Mouse (Mus musculus) hematopoietic stem cell, adult 5-6 weeks (primary cell): ENCODE data around the gene Prkcd. TPM values are rescaled to one million over a fixed set of nuclear protein-coding genes. Genes with fewer than 3 reads are reported as not detected.

Experiments used
- ATAC-seq, 2 experiments: fragments of 125-278 bp in 1 of 2; replicated peaks in 1 of 2; 2 replicates each; pipeline ENCODE4 v1.8.0; 2016 to 2017; ENCODE audit warnings: inconsistent platforms in 2 of 2, mild to moderate bottlenecking in 2 of 2, moderate number of reproducible peaks in 2 of 2, low read depth in 1 of 2, moderate TSS enrichment in 1 of 2; ENCODE audit not compliant: low FRiP score in 2 of 2, poor library complexity in 2 of 2, severe bottlenecking in 2 of 2, insufficient read depth in 1 of 2, low TSS enrichment in 1 of 2
- total RNA-seq: library from RNA; stranded (forward); fragments of 172-1452, 232-1000 nt; gene quantifications from 2 replicates; pipeline ENCODE4 v1.2.3, GENCODE M21; 2017

Gene Prkcd
- total RNA-seq, 1 experiment from 2014 or later, result 98.0 TPM

- no peak for ATAC-seq
Observed at GRCm38 (mm10) chr14:30590041-30590645, 35.9 kb downstream of the Prkcd start.

DNA sequence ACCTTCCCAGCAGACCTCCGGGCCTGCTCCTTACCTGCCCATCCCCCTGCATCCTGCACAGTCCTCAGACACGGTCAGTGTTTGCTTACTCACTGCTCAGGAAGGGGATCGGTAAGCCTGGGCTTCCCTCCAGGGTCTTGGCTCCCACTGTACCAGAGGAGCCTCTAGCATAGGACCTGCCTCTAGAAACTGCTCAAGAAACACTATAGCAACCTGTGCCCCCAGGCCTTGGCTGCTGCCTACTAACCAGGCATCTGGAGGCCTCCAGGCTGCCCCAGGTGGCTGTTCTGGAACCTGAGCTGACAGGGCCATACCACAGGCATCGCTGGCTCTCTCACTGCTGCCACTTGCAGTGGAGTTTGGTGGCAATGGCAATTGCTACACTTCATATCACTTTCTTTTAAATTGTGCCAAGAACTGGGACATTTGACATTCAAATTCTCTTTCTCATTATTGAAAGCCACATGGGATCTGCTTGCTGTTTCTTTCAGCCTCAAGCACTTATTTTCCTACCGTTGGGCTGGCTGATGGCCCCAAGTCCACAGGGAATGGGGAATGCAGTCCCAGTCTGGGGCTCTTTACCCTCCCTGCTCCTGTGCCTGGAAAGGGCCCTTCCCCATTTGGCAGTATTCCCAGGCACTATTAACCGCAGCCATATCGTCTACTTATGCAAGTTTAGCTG is 39.1 kb downstream of the Prkcd start:
- peak; percentile 34 to 69 for ATAC-seq

DNA sequence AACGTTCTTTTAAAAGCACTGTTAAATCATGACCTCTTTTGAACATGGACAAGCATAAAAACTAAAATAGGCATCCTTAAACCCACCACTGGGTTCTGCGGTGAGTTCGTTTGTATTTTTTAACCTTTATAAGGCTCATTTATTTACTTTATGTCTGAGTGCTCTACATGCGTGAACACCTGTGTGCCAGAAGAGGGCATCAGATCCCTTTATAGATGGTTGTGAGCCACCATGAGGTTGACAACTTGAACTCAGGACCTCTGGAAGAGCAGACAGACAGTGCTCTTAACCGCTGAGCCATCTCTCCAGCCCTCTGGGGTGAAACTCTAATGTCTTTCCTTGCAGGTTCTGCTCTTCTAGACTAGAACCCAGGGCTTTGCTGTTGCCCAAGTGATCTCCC is 40.7 kb downstream of the Prkcd start:
- ATAC-seq, result no peak

- ATAC-seq, result no peak
Observed at GRCm38 (mm10) chr14:30584497-30585251, 41.3 kb downstream of the Prkcd start.

- ATAC-seq, result no peak
Observed at GRCm38 (mm10) chr14:30584077-30584476, 41.9 kb downstream of the Prkcd start.

DNA sequence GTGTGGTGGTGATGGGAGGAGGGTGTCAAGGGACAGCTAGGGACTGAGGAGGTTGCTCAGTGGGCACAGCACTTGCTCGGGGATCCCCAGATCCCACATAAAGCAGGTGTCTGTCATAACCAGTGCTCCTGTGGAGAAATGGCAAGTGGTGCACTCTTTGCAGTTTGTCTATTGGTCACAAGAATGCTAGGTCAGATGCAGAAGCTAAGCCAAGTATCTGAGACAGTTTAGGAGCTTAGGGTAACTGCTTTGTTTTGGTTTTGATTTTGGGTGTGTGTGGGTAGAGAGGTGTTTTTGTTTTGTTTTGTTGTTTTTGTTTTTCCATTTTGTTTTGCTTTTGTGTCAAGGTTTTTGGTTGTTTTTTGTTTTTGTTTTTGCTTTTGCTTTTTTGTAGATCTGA is 44.8 kb downstream of the Prkcd start:
- no peak for ATAC-seq

DNA sequence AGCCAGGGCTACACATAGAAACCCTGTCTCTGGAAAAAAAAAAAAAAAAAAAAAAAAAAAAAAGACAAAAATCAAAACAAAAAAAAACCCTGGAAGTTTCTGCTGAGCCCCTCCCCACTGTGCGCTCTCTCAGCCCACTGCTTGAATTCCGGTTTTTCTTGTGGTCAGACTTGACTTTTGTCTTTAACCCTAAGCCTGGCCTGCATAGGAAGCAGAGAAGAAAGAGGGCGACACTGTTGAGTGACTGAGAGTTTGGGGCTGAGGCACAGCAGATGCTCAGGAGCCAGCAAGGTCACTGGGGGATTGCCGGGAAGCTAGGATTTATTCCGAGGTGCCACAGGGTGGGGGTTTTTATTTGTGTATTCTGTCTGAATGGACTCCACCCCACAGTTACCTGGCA is 46.1 kb downstream of the Prkcd start:
- ATAC-seq, result peak; percentile 12 to 32; a peak in 1 of 4 replicates

GRCm38 (mm10) chr14:30579180-30579579 is 46.8 kb downstream of the Prkcd start:
- peak; percentile 46 to 50; a peak in 2 of 4 replicates for ATAC-seq

GRCm38 (mm10) chr14:30577303-30578062 is 48.5 kb downstream of the Prkcd start:
- ATAC-seq, result peak; percentile 20 to 61; a peak in 3 of 4 replicates

DNA sequence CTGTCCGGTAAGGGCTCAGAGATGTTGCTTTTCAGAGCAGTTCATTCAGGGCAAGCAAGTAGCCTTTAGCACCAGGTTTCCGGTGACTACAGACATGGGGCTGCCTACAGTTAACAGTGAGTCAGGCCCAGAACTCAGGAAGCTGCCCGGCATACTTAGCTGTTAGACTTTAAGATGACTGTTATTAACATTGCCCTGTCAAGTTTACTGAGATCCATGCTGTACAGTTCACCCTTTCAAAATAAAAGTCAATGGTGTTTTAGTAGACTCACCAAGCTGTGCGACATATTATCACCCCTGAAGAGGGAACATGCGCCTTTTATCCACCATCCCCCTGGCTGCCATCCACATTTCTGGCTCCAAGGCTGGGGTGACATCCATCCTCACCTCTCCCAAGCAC is 49.8 kb downstream of the Prkcd start:
- ATAC-seq, result no peak

DNA sequence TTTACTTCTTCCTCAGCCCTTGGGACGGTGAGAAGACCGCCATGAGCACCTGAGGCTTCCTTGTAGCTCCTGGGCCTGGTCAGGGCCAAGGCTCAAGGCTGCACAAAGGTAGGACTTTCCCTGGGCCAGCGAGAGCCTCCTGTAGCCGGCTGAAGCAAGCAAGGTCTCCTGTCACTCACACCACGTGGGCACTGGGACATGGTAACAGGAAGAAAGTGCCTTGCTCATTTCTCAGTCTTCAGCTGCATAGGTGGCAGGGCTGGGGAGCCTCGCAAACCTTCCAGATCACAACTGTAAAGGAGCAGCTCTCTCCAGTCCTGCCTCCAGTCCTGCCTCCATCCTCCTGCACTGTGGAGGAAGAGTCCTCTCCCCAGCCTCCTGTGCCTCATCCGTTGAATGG is 50.2 kb downstream of the Prkcd start:
- no peak for ATAC-seq

- ATAC-seq, result peak; percentile 67 to 70
Observed at GRCm38 (mm10) chr14:30573983-30574584, 51.9 kb downstream of the Prkcd start.

- no peak for ATAC-seq
Observed at GRCm38 (mm10) chr14:30573235-30573634, 52.8 kb downstream of the Prkcd start.

DNA sequence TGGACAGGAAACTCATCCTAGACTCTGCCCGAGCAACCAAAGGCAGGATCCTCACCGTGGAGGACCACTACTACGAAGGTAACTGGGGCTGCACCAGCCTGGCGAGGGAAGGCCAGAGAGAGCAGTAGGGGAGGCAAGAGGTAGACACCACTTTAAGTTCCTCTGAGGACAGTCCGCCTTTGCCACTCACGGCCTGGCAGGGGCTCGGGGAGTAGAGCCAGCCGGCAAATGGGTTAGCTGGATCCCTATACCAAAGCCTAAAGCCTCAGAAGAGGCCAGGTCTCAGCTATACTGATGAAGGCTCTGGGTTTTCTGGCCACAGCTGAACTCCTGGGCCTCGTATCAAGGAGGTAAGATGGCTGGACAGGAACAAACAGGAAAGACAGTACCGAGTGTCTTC is 53.8 kb downstream of the Prkcd start:
- ATAC-seq, result no peak

GRCm38 (mm10) chr14:30570303-30570702 is 55.7 kb downstream of the Prkcd start:
- ATAC-seq, result no peak

DNA sequence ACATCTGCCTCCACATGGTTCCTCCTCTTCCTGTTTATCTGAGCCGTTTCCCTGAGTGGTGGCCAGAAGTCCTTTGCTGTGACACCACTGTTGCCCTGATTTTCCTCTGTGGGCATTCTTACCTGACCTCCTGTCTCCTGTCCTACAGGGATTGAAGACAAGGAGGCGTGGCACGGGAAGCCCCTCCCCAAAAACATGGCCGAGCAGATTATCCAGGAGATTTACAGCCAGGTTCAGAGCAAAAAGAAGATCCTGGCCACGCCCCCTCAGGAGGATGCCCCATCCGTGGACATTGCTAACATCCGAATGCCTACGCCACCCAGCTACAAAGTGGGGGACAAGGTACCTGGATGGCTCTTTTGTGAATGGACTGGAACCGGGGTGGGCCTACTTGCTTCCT is 58.0 kb downstream of the Prkcd start:
- no peak for ATAC-seq

- ATAC-seq, result no peak
Observed at GRCm38 (mm10) chr14:30566317-30566716, 59.7 kb downstream of the Prkcd start.
